Mouse (Mus musculus) heart, adult 2 months (tissue): ENCODE measurements around the gene Bnipl. TPM values are rescaled to one million over a fixed set of nuclear protein-coding genes. Genes with fewer than 3 reads are reported as not detected.

Experiments
- DNase-seq, 2 experiments: peaks; one replicate each; pipeline ENCODE4 v3.0.0; 2021
- H3K27ac ChIP-seq: fragments of 200-600 bp; 2 replicates; pipeline ENCODE4 v1.8.1; 2022
- H3K27me3 ChIP-seq: fragments of 200-500 bp; 2 replicates; pipeline ENCODE4 v1.6.1; 2012; ENCODE audit warnings: mild to moderate bottlenecking, low read length, inconsistent platforms, mixed read lengths; ENCODE audit not compliant: control insufficient read depth, insufficient read depth
- H3K36me3 ChIP-seq: fragments of 200-500 bp; 2 replicates; pipeline ENCODE4 v1.6.1; 2012; ENCODE audit warnings: low read length, inconsistent platforms; ENCODE audit not compliant: control insufficient read depth, insufficient read depth
- H3K4me1 ChIP-seq: fragments of 200-500 bp; 2 replicates; pipeline ENCODE4 v1.6.1; 2011; ENCODE audit warnings: low read length; ENCODE audit not compliant: control insufficient read depth, insufficient read depth
- H3K4me3 ChIP-seq: fragments of 200-600 bp; 2 replicates; pipeline ENCODE4 v1.8.1; 2022
- H3K79me2 ChIP-seq: fragments of 200-500 bp; replicated peaks from 2 replicates; pipeline ENCODE4 v1.6.1; 2012; ENCODE audit warnings: mild to moderate bottlenecking, inconsistent platforms, low read length, moderate library complexity, mixed read lengths; ENCODE audit not compliant: control insufficient read depth, insufficient read depth
- H3K9ac ChIP-seq: fragments of 200-500 bp; 2 replicates; pipeline ENCODE4 v1.6.1; 2012; ENCODE audit warnings: low read depth, mild to moderate bottlenecking, control low read depth, inconsistent platforms, low read length, mixed read lengths
- CTCF ChIP-seq: fragments of 200-600 bp; IDR thresholded peaks from 2 replicates; pipeline ENCODE4 v1.8.1; 2022; ENCODE audit warnings: antibody characterized with exemption, mild to moderate bottlenecking, moderate library complexity
- EP300 ChIP-seq: fragments of 200-500 bp; IDR thresholded peaks from 2 replicates; pipeline ENCODE4 v1.6.1; 2011; ENCODE audit warnings: low read depth, low read length, control low read depth; ENCODE audit not compliant: insufficient read depth
- POLR2A ChIP-seq: fragments of 200-500 bp; IDR thresholded peaks from 2 replicates; pipeline ENCODE4 v1.6.1; 2011; ENCODE audit warnings: mild to moderate bottlenecking, low read depth, low read length, control low read depth; ENCODE audit not compliant: insufficient read depth
- WGBS: fragments of 180-500 bp; shearing (Covaris S2); methylation state at CpG from one replicate; pipeline ENCODE4 v1.1.7; 2018; 5-methylcytosine and 5-hydroxymethylcytosine counted together
- intact Hi-C: fragments of 180-260 bp; cut with DNase I; formaldehyde crosslinking; loops from one replicate; pipeline ENCODE4 v1.15.1; 2025
- long read RNA-seq: library from polyadenylated mRNA; stranded (forward); transcript quantifications from one replicate; pipeline ENCODE4 v2.0.0, GENCODE M21; 2021
- polyA plus RNA-seq: library from polyadenylated mRNA; depleted of rRNA; stranded (reverse); fragments of >200 nt; gene quantifications from 2 replicates; pipeline ENCODE4 v1.2.3, GENCODE M21; 2012; rRNA removed
- total RNA-seq, 2 experiments: library from RNA; stranded (reverse); gene quantifications; 2 replicates each; pipeline ENCODE4 v1.2.3; 2021

Gene Bnipl
- not detected for total RNA-seq
- 0.12 and 0.25 TPM in 2 replicates for polyA plus RNA-seq
- long read RNA-seq, result 0 reads

DNA sequence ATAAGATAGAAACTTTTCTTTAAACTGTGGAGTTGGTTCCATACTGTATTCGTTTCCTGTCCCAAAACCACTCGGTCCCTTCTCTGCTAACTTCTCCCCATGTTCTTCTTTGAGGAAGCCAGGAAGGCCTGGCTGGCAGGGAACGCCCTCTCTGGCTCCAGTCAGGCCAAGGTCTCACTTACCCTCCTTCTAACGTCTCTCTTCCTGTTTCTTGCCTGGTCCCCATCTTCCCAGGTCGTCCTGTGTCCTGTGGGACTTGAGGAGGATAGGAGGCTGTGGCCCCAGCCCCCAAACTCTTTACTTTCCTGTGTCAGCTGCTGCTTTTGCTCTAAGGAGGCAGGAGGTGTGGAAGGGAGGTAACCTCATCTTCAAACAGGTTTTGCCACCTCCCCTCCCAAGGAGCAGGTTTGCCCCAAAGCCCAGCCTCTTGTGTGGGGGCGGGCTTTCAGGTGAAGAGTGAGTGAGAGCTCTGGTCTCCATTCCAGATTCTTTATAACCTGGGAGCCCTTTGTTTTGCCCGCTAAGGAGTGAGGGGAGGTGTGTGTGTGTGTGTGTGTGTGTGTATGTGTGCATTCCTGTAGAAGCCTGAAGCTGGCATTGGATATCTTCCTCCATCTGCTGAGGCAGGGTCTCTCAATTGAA is at the start of gene Bnipl:
Gene Bnipl (minus strand): TSS at position 411 of the 642 bp plus-strand sequence.
- 60% methylated on average over 7 of the region's 7 CpGs for WGBS
- no peaks in the 10 kb centered on the region for H3K79me2 ChIP-seq

DNA sequence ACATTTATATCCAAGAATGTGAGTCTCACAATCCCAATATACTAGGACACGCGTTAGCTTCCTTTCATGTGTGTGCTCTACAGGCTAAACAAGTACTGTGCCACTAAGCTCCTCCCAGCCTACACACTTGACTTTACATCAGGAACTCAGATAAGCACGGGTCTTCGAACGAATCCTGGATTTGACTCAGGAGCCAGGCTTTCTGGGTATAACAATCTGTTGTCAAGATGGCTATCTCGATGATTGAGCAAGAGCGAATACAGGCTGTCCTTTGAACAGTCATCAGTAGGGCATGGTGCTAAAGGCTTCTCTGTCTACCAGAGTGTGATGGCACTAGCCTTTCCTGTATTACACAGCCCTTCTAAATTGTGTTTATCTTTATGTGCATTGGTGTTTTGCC is 47.0 kb upstream of the Bnipl start:
- no peak for DNase-seq
- no peak for TF ChIP-seq POLR2A
- no peak for TF ChIP-seq EP300
- TF ChIP-seq CTCF, result no peak
- no peak overlapping the region for H3K4me3 ChIP-seq
- no peaks in the 10 kb centered on the region for H3K36me3 ChIP-seq
- no peak overlapping the region for H3K27ac ChIP-seq
- intact Hi-C loops, result no loop called here
- no peak overlapping the region for H3K9ac ChIP-seq
- H3K4me1 ChIP-seq, result peaks cover 1% of the 10 kb centered on the region; the same call in 1 of the 2 replicates
- no peaks in the 10 kb centered on the region for H3K79me2 ChIP-seq
- no peaks in the 10 kb centered on the region for H3K27me3 ChIP-seq
- 69% methylated on average over 7 of the region's 7 CpGs for WGBS

More for the DNA sequence above, at the start of gene Bnipl:
- DNase-seq, result no peak
- no peak for TF ChIP-seq POLR2A
- TF ChIP-seq CTCF, result no peak
- no peak for TF ChIP-seq EP300
- Histone ChIP-seq H3K27ac (no peak within 1 kb of the TSS), H3K4me1 (no peaks in the 10 kb centered on the region), H3K36me3 (no peaks in the 10 kb centered on the region), H3K27me3 (no peaks in the 10 kb centered on the region), H3K9ac (no peak within 1 kb of the TSS), H3K4me3 (no peak within 1 kb of the TSS)
- intact Hi-C loops, result no loop called here

DNA sequence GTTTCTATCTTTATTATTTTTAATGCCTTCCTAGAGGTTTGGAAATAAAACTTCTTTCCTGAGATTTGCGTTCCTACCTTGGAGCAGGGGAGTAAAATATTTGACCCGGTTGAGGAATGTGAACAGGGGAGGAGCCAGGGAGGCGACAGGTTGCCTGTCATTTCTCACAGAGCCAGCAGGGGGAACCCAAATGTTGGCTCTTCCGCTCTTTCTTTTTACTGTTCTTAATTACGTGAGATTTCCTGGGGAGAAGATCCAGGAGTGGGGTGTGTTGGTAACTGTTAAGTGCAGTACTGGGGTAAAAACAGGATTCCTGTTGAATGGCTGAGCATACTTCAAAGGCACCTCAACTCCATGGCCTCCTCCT is 45.1 kb upstream of the Bnipl start:
- WGBS, result 11% methylated on average over 5 of the region's 5 CpGs
- Histone ChIP-seq H3K27me3 (no peaks in the 10 kb centered on the region), H3K9ac (no peak overlapping the region), H3K79me2 (no peaks in the 10 kb centered on the region), H3K36me3 (no peaks in the 10 kb centered on the region), H3K4me3 (no peak overlapping the region), H3K27ac (no peak overlapping the region), H3K4me1 (peaks cover 1% of the 10 kb centered on the region; the same call in 1 of the 2 replicates)
- DNase-seq, result no peak
- TF ChIP-seq CTCF (peak; percentile 81), POLR2A (no peak), EP300 (0 out of 2 replicates have a peak, but pooled peaks have one; percentile 26)
- intact Hi-C loops, result no loop called here

GRCm38 (mm10) chr3:95295321-95296102 is 44.5 kb upstream of the Bnipl start:
- 70% methylated on average over 11 of the region's 11 CpGs for WGBS
- DNase-seq, result no peak
- Histone ChIP-seq H3K4me3 (no peak overlapping the region), H3K4me1 (peaks cover 1% of the 10 kb centered on the region; the same call in 1 of the 2 replicates), H3K79me2 (no peaks in the 10 kb centered on the region), H3K27ac (no peak overlapping the region), H3K27me3 (no peaks in the 10 kb centered on the region), H3K9ac (no peak overlapping the region), H3K36me3 (no peaks in the 10 kb centered on the region)
- TF ChIP-seq CTCF (no peak), POLR2A (no peak), EP300 (no peak)
- intact Hi-C loops, result no loop called here

DNA sequence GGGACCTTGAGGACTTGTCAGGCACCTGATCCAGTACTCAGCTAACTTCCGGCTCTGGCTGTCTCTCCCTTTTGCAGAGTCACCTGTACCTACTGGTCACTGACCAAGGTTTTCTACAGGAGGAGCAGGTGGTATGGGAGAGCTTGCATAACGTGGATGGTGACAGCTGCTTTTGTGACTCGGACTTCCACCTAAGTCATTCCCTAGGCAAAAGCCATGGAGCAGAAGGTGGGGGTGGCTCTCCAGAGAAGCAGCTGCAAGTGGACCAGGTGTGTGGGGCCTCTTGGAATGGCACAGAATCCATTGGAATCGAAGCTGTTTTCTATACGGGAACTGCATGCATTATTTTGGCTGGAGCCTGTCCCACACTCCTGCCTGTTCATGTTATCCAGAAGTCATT is 43.7 kb upstream of the Bnipl start:
- no peak for DNase-seq
- H3K4me1 ChIP-seq, result peaks cover 1% of the 10 kb centered on the region; the same call in 1 of the 2 replicates
- no peaks in the 10 kb centered on the region for H3K27me3 ChIP-seq
- intact Hi-C loops, result no loop called here
- H3K9ac ChIP-seq, result no peak overlapping the region
- no peak overlapping the region for H3K27ac ChIP-seq
- no peak overlapping the region for H3K4me3 ChIP-seq
- 81% methylated on average over 5 of the region's 5 CpGs for WGBS
- H3K36me3 ChIP-seq, result no peaks in the 10 kb centered on the region
- no peak for TF ChIP-seq EP300
- TF ChIP-seq CTCF, result no peak
- no peak for TF ChIP-seq POLR2A
- H3K79me2 ChIP-seq, result no peaks in the 10 kb centered on the region

- TF ChIP-seq EP300 (no peak), POLR2A (no peak), CTCF (no peak)
- intact Hi-C loops, result no loop called here
- Histone ChIP-seq H3K4me3 (no peak overlapping the region), H3K27me3 (no peaks in the 10 kb centered on the region), H3K79me2 (no peaks in the 10 kb centered on the region), H3K9ac (no peak overlapping the region), H3K36me3 (no peaks in the 10 kb centered on the region), H3K4me1 (peaks cover 1% of the 10 kb centered on the region; the same call in 1 of the 2 replicates), H3K27ac (no peak overlapping the region)
- DNase-seq, result no peak
- WGBS, result 89% methylated on average over 7 of the region's 7 CpGs
Measured at GRCm38 (mm10) chr3:95294316-95294715, 43.3 kb upstream of the Bnipl start.
